In genomic region chr19:45046523-45047321, GRCm38 (mm10) we compare ENCODE assay signal across 7 mouse cellular contexts. TPM values are rescaled to one million over a fixed set of nuclear protein-coding genes. Genes with fewer than 3 reads are reported as not detected.
A peak's percentile ranks its signal among the peaks of the same experiment; 100 is the strongest.
DNase-seq lines count a peak whose midpoint lies in the region; ATAC-seq and TF ChIP-seq lines count a peak whose summit lies in the region.

No protein-coding gene starts in this region.

- no peaks in the 10 kb centered on the region for H3K9me3 ChIP-seq in limb, embryonic 11.5 days (ENCODE audit: control insufficient read depth, low read length)
- no peaks in the 10 kb centered on the region for H3K9me3 ChIP-seq in midbrain, embryonic 14.5 days (ENCODE audit: control insufficient read depth, low read length)

- H3K27ac ChIP-seq in kidney, adult 2 months (ENCODE audit: insufficient read depth, low read depth, low read length): peak overlapping the region; percentile 87
- H3K27ac ChIP-seq in limb, embryonic 11.5 days (replicated peaks; ENCODE audit: low read depth, low read length): no peak overlapping the region
- H3K27ac ChIP-seq in midbrain, embryonic 14.5 days (replicated peaks; ENCODE audit: low read depth, low read length): peak overlapping the region; percentile 91

- H3K4me1 ChIP-seq in kidney, adult 2 months (ENCODE audit: control insufficient read depth, insufficient read depth, low read length): no peaks in the 10 kb centered on the region
- peaks cover 21% of the 10 kb centered on the region for H3K4me1 ChIP-seq in limb, embryonic 11.5 days (ENCODE audit: control insufficient read depth, insufficient read depth, low read length)
- peaks cover 35% of the 10 kb centered on the region for H3K4me1 ChIP-seq in midbrain, embryonic 14.5 days (ENCODE audit: control insufficient read depth, insufficient read depth, low read length)

- DNase-seq in adrenal gland, postnatal 10 days: peak; percentile 87
- DNase-seq in embryo, embryonic 9.5 days (ENCODE audit: extremely low spot score): peak; percentile 64
- peak; percentile 86 to 88 for DNase-seq in heart, adult 18-20 months
- DNase-seq in kidney, adult 2 months: peak; percentile 93
- peak; percentile 78 for DNase-seq in limb, embryonic 11.5 days (ENCODE audit: low spot score)
- peak; percentile 93 for DNase-seq in midbrain, embryonic 14.5 days
- peak; percentile 46 to 82 for DNase-seq in spleen, postnatal 10 days (ENCODE audit: low spot score in 2 of 2)

- no peak for TF ChIP-seq POLR2A in kidney, adult 2 months (IDR thresholded peaks at IDR 0.05; ENCODE audit: low read depth, low read length)

- H3K9ac ChIP-seq in limb, embryonic 11.5 days (ENCODE audit: low read length): peak overlapping the region; percentile 4
- H3K9ac ChIP-seq in midbrain, embryonic 14.5 days (replicated peaks; ENCODE audit: low read length): peak overlapping the region; percentile 66

- WGBS in kidney, adult 2 months: under 1% methylated on average over 34 of the region's 34 CpGs
- 3% methylated on average over 34 of the region's 34 CpGs for WGBS in limb, embryonic 11.5 days
- WGBS in midbrain, embryonic 14.5 days: 2% methylated on average over 34 of the region's 34 CpGs

- H3K4me3 ChIP-seq in kidney, adult 2 months (ENCODE audit: insufficient read depth, low read depth, low read length): peak overlapping the region; percentile 50
- peak overlapping the region; percentile 44 for H3K4me3 ChIP-seq in limb, embryonic 11.5 days (ENCODE audit: low read depth, low read length)
- peak overlapping the region; percentile 49 for H3K4me3 ChIP-seq in midbrain, embryonic 14.5 days (replicated peaks; ENCODE audit: low read depth, low read length)

- no peaks in the 10 kb centered on the region; the same call in 1 of the 2 replicates for H3K27me3 ChIP-seq in kidney, adult 2 months (replicated peaks; ENCODE audit: control insufficient read depth, insufficient read depth, low read length)
- peaks cover 26% of the 10 kb centered on the region for H3K27me3 ChIP-seq in limb, embryonic 11.5 days (ENCODE audit: control insufficient read depth, insufficient read depth, low read length)
- H3K27me3 ChIP-seq in midbrain, embryonic 14.5 days (ENCODE audit: control insufficient read depth, insufficient read depth, low read length): peaks cover 8% of the 10 kb centered on the region; the same call in 1 of the 2 replicates

- 0 out of 2 replicates have a peak, but pooled peaks have one; percentile 9 for ATAC-seq in limb, embryonic 11.5 days (ENCODE audit: insufficient number of reproducible peaks, low FRiP score, low TSS enrichment, low read depth)
- ATAC-seq in midbrain, embryonic 14.5 days (ENCODE audit: low FRiP score, low TSS enrichment): peak; percentile 62

- no peaks in the 10 kb centered on the region for H3K36me3 ChIP-seq in kidney, adult 2 months (ENCODE audit: control insufficient read depth, insufficient read depth, low read length)
- H3K36me3 ChIP-seq in limb, embryonic 11.5 days (ENCODE audit: control insufficient read depth, insufficient read depth, low read length): no peaks in the 10 kb centered on the region
- H3K36me3 ChIP-seq in midbrain, embryonic 14.5 days (ENCODE audit: control insufficient read depth, insufficient read depth, low read length): peaks cover 21% of the 10 kb centered on the region

- peak overlapping the region; percentile 53 for H3K4me2 ChIP-seq in limb, embryonic 11.5 days (ENCODE audit: low read depth, severe bottlenecking)
- peak overlapping the region; percentile 85 for H3K4me2 ChIP-seq in midbrain, embryonic 14.5 days (ENCODE audit: low read length)

- TF ChIP-seq CTCF in kidney, adult 2 months (conservative IDR thresholded peaks at IDR 0.05; ENCODE audit: insufficient read depth, insufficient read length, low read depth, low read length): no peak

RNA-seq across cellular contexts. Expression of gene Sfxn3, which starts 0.6 kb away (rescaled TPM):
- total RNA-seq in adrenal gland, postnatal 10 days (2021): 10 to 100 TPM; 39.3 to 51.5 TPM
- total RNA-seq in heart, adult 18-20 months (2021): 1 to 10 TPM; 7.8 to 8.9 TPM
- polyA plus RNA-seq in kidney, adult 2 months (2012; rRNA removed): 20.8 and 23.5 TPM in 2 replicates
- polyA plus RNA-seq in limb, embryonic 11.5 days (2014; fragmentation: Nextera tagmentation; extraction: Ambion mirVana): 11.9 and 12.4 TPM in 2 replicates
- 71.1 and 72.7 TPM in 2 replicates for polyA plus RNA-seq in midbrain, embryonic 14.5 days (2014; fragmentation: Nextera tagmentation; extraction: Ambion mirVana)

RNA-seq across cellular contexts. Expression of gene Pdzd7, which starts 1.2 kb away (rescaled TPM):
- total RNA-seq in adrenal gland, postnatal 10 days (2021): under 1 TPM; 0.21 to 0.48 TPM
- not detected for total RNA-seq in heart, adult 18-20 months (2021)
- 0.74 and 0.99 TPM in 2 replicates for polyA plus RNA-seq in kidney, adult 2 months (2012; rRNA removed)
- polyA plus RNA-seq in limb, embryonic 11.5 days (2014; fragmentation: Nextera tagmentation; extraction: Ambion mirVana): 0.14 and 0.21 TPM in 2 replicates
- 2.4 and 2.8 TPM in 2 replicates for polyA plus RNA-seq in midbrain, embryonic 14.5 days (2014; fragmentation: Nextera tagmentation; extraction: Ambion mirVana)

RNA-seq across cellular contexts. Expression of gene Kazald1, which starts 28.3 kb away (rescaled TPM):
- 1 to 10 TPM; 8.2 to 9.2 TPM for total RNA-seq in adrenal gland, postnatal 10 days (2021)
- 1 to 10 TPM; 3.3 to 4.1 TPM for total RNA-seq in heart, adult 18-20 months (2021)
- polyA plus RNA-seq in kidney, adult 2 months (2012; rRNA removed): 1.9 and 2.1 TPM in 2 replicates
- 1.4 and 2.2 TPM in 2 replicates for polyA plus RNA-seq in limb, embryonic 11.5 days (2014; fragmentation: Nextera tagmentation; extraction: Ambion mirVana)
- 0.72 and 1.4 TPM in 2 replicates for polyA plus RNA-seq in midbrain, embryonic 14.5 days (2014; fragmentation: Nextera tagmentation; extraction: Ambion mirVana)

RNA-seq across cellular contexts. Expression of gene Lzts2, which starts 32.5 kb away (rescaled TPM):
- total RNA-seq in adrenal gland, postnatal 10 days (2021): 10 to 100 TPM; 63.1 to 77.8 TPM
- 10 to 100 TPM; 55.3 to 58.9 TPM for total RNA-seq in heart, adult 18-20 months (2021)
- 54.7 and 74.3 TPM in 2 replicates for polyA plus RNA-seq in kidney, adult 2 months (2012; rRNA removed)
- 64.4 and 71.7 TPM in 2 replicates for polyA plus RNA-seq in limb, embryonic 11.5 days (2014; fragmentation: Nextera tagmentation; extraction: Ambion mirVana)
- 16.1 and 21.5 TPM in 2 replicates for polyA plus RNA-seq in midbrain, embryonic 14.5 days (2014; fragmentation: Nextera tagmentation; extraction: Ambion mirVana)

RNA-seq across cellular contexts. Expression of gene Mrpl43, which starts 40.5 kb away (rescaled TPM):
- total RNA-seq in adrenal gland, postnatal 10 days (2021): 10 to 100 TPM; 50.0 to 58.3 TPM
- total RNA-seq in heart, adult 18-20 months (2021): 10 to 100 TPM; 54.3 to 58.2 TPM
- polyA plus RNA-seq in kidney, adult 2 months (2012; rRNA removed): 86.5 and 87.9 TPM in 2 replicates
- polyA plus RNA-seq in limb, embryonic 11.5 days (2014; fragmentation: Nextera tagmentation; extraction: Ambion mirVana): 69.3 and 73.6 TPM in 2 replicates
- 77.8 and 92.4 TPM in 2 replicates for polyA plus RNA-seq in midbrain, embryonic 14.5 days (2014; fragmentation: Nextera tagmentation; extraction: Ambion mirVana)
